Mouse (Mus musculus): ENCODE results near the gene Icam5.

The Icam5 gene

DNA sequence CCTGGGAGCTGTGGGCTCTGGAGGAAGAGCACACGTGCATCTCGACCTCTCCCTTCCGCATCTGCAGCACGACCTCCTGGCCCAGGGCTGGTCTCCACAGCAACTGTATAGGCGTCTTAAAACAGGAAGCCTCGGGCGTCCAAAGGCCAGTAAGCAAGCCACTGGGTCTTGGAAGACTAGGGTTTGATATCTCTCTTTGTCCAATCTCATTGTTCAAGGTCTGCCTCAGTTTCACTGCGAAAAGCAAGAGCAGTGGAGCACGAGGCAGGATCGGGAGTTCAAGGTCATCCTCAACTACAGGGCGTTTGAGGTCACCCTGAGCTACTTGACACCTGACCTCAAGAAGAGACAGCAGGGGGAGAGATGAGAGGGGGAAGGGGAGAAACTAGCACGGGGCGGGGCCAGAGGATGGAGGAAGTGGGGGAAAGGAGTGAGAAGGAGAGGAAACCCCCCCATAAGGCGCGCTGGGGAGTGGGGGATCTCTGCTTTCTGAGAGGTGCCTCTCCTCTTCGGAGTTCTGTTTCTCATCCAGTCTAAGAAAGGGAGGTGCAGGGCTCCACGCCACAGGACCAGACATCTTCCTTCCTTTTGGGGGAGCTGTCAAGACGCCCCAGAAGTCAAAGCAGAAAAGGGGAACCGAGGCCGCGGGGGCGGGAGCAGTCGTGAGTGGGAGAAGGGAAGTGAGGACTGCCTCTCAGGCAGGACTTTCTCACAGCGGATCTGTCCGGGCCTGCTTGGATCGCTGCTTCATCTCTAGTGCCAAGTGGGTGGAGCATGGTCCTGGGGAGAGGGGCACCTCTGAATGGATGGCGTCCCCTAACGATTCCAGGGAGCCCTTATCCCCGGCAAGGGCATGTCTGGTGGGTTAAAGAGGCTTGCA is 16.9 kb upstream of the Icam5 start:
- DNase-seq (ENCODE audit: low read depth) = peak; percentile 54

GRCm38 (mm10) chr9:21015571-21016130 is 16.2 kb upstream of the Icam5 start, which contains the start of gene Icam1:
Gene Icam1, plus strand, starts transcription at chr9:21015985.
- peak; percentile 75 for DNase-seq (ENCODE audit: low read depth)

GRCm38 (mm10) chr9:21016331-21017176 is 15.3 kb upstream of the Icam5 start:
- peak; percentile 48 for DNase-seq (ENCODE audit: low read depth)

- DNase-seq (ENCODE audit: low read depth) = no peak
Measured at GRCm38 (mm10) chr9:21017177-21017575, 14.7 kb upstream of the Icam5 start.

DNA sequence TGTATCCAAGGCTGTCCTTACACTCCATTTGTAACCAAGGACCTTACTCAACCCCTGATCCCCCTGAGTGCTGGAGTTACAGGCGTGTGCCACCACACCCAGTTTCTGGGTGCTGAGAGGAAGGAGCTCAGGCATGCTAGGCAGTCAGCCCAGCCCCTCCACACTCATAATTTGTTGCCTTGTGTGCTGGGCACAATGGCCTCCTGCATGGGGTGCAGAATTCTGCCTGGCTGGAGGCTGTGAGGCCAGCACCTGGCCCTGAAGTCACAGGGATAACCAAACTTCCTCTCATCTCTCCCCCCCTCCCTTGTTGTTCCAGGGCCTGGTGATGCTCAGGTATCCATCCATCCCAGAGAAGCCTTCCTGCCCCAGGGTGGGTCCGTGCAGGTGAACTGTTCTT is 13.3 kb upstream of the Icam5 start:
- no peak for DNase-seq (ENCODE audit: low read depth)

GRCm38 (mm10) chr9:21021363-21021762 is 10.5 kb upstream of the Icam5 start:
- DNase-seq (ENCODE audit: low read depth) = no peak

- no peak for DNase-seq (ENCODE audit: low read depth)
Measured at GRCm38 (mm10) chr9:21022288-21022687, 9.6 kb upstream of the Icam5 start.

GRCm38 (mm10) chr9:21022726-21023125 is 9.1 kb upstream of the Icam5 start:
- no peak for DNase-seq (ENCODE audit: low read depth)

- DNase-seq (ENCODE audit: low read depth) = no peak
Measured at GRCm38 (mm10) chr9:21025258-21025810, 6.5 kb upstream of the Icam5 start.

GRCm38 (mm10) chr9:21026849-21027248 is 5.0 kb upstream of the Icam5 start:
- DNase-seq (ENCODE audit: low read depth) = no peak

GRCm38 (mm10) chr9:21027774-21028290 is 4.0 kb upstream of the Icam5 start:
- DNase-seq (ENCODE audit: low read depth) = no peak

- DNase-seq (ENCODE audit: low read depth) = no peak
Measured at GRCm38 (mm10) chr9:21028560-21029110, 3.2 kb upstream of the Icam5 start.

GRCm38 (mm10) chr9:21029291-21030054 is 2.4 kb upstream of the Icam5 start, which contains the start of gene Icam4:
Gene Icam4, plus strand, starts transcription at chr9:21029373.
- DNase-seq (ENCODE audit: low read depth) = peak; percentile 83

DNA sequence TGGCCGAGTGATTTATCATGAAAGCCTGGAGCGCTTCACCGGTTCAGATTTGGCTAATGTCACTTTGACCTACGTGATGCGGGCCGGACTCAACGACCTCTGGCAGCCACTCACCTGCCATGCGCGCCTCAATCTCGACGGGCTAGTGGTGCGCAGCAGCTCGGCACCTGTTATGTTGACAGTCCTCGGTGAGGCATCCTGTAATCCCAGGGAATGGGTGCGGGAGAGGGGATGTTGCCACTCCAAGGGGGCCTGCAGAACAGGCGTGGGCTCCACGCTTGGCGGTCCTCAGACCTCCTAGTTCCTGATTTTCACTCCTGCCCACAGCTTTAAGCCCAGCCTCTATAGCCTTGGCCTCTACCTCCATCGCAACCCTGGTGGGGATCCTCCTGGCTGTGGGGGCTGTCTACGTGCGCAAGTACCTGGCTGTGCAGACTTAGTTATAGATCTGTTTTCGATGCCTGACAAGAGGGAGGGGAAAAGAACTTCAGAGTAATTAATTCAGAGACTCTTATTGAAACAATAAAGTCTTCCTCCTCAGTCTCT is 1.7 kb upstream of the Icam5 start:
- DNase-seq (ENCODE audit: low read depth) = no peak

- DNase-seq (ENCODE audit: low read depth) = peak; percentile 98
Measured at GRCm38 (mm10) chr9:21030781-21031250, 1.1 kb upstream of the Icam5 start.

- peak; percentile 82 for DNase-seq (ENCODE audit: low read depth)
Measured at GRCm38 (mm10) chr9:21031251-21031895, 500 bp upstream of the Icam5 start.

- DNase-seq (ENCODE audit: low read depth) = no peak
Measured at GRCm38 (mm10) chr9:21032491-21032890, 618 bp downstream of the Icam5 start.

GRCm38 (mm10) chr9:21033136-21033535 is 1.3 kb downstream of the Icam5 start:
- DNase-seq (ENCODE audit: low read depth) = peak; percentile 91

GRCm38 (mm10) chr9:21034481-21035085 is 2.7 kb downstream of the Icam5 start:
- peak; percentile 44 for DNase-seq (ENCODE audit: low read depth)

Measured in naive thymus-derived CD4-positive, alpha-beta T cell, adult 2 months (primary cell).